8 mouse cellular contexts compared by ENCODE assay signal in genomic region chr9:119052154-119052944, GRCm38 (mm10). TPM values are rescaled to one million over a fixed set of nuclear protein-coding genes. Genes with fewer than 3 reads are reported as not detected.
DNase-seq lines count a peak whose midpoint lies in the region; ATAC-seq lines count a peak whose summit lies in the region.

Vill (plus strand) TSS chr9:119052778.

- peak; percentile 39 to 50 for DNase-seq in heart, adult 18-20 months
- DNase-seq in heart, postnatal 36 days: no peak
- peak; percentile 91 for DNase-seq in embryonic facial prominence, embryonic 14.5 days (ENCODE audit: low spot score)
- DNase-seq in intestine, embryonic 14.5 days (ENCODE audit: low spot score): peak; percentile 82
- DNase-seq in frontal cortex, adult 2 months (ENCODE audit: extremely low spot score in 1 of 2, low spot score in 1 of 2): no peak
- DNase-seq in layer of hippocampus, adult 18-20 months (ENCODE audit: low spot score in 2 of 2): no peak

- peaks cover 15% of the 10 kb centered on the region for H3K4me1 ChIP-seq in embryonic facial prominence, embryonic 14.5 days (ENCODE audit: control insufficient read depth, insufficient read depth, low read length)
- peaks cover 14% of the 10 kb centered on the region for H3K4me1 ChIP-seq in intestine, embryonic 14.5 days (replicated peaks; ENCODE audit: control insufficient read depth, insufficient read depth, low read length)
- H3K4me1 ChIP-seq in liver, embryonic 16.5 days (ENCODE audit: control insufficient read depth, low read depth, low read length): peaks cover 20% of the 10 kb centered on the region
- H3K4me1 ChIP-seq in neural tube, embryonic 15.5 days: peaks cover 12% of the 10 kb centered on the region

- no peaks in the 10 kb centered on the region for H3K9me3 ChIP-seq in embryonic facial prominence, embryonic 14.5 days (ENCODE audit: control insufficient read depth, low read length)
- no peaks in the 10 kb centered on the region for H3K9me3 ChIP-seq in intestine, embryonic 14.5 days (ENCODE audit: control insufficient read depth, low read length)
- H3K9me3 ChIP-seq in liver, embryonic 16.5 days (replicated peaks; ENCODE audit: control insufficient read depth, low read length): no peaks in the 10 kb centered on the region
- no peaks in the 10 kb centered on the region for H3K9me3 ChIP-seq in neural tube, embryonic 15.5 days (replicated peaks)

- peak within 1 kb of the TSS; percentile 70 for H3K9ac ChIP-seq in embryonic facial prominence, embryonic 14.5 days (ENCODE audit: low read depth, low read length)
- peak within 1 kb of the TSS; percentile 61 for H3K9ac ChIP-seq in intestine, embryonic 14.5 days (ENCODE audit: low read length)
- peak within 1 kb of the TSS; percentile 37 for H3K9ac ChIP-seq in liver, embryonic 16.5 days (ENCODE audit: low read depth, low read length)
- 0 out of 2 replicates have a peak within 1 kb of the TSS, but pooled peaks have one; percentile 14 for H3K9ac ChIP-seq in neural tube, embryonic 15.5 days (replicated peaks)

- no peak within 1 kb of the TSS; the same call in 1 of the 2 replicates for H3K27ac ChIP-seq in embryonic facial prominence, embryonic 14.5 days (replicated peaks; ENCODE audit: low read depth, low read length)
- no peak within 1 kb of the TSS for H3K27ac ChIP-seq in intestine, embryonic 14.5 days (ENCODE audit: low read depth)
- H3K27ac ChIP-seq in liver, embryonic 16.5 days (ENCODE audit: low read length): no peak within 1 kb of the TSS
- no peak within 1 kb of the TSS for H3K27ac ChIP-seq in neural tube, embryonic 15.5 days (replicated peaks)

- H3K27me3 ChIP-seq in embryonic facial prominence, embryonic 14.5 days (replicated peaks; ENCODE audit: control insufficient read depth, insufficient read depth, low read length): no peaks in the 10 kb centered on the region
- no peaks in the 10 kb centered on the region for H3K27me3 ChIP-seq in intestine, embryonic 14.5 days (replicated peaks; ENCODE audit: control insufficient read depth, insufficient read depth, low read length)
- peaks cover 18% of the 10 kb centered on the region for H3K27me3 ChIP-seq in liver, embryonic 16.5 days (ENCODE audit: control insufficient read depth, insufficient read depth, low read depth, low read length)
- peaks cover 17% of the 10 kb centered on the region; the same call in 1 of the 2 replicates for H3K27me3 ChIP-seq in neural tube, embryonic 15.5 days (replicated peaks)

- peak within 1 kb of the TSS; percentile 81 for H3K4me2 ChIP-seq in embryonic facial prominence, embryonic 14.5 days (ENCODE audit: low read depth, low read length)
- peak within 1 kb of the TSS; percentile 73 for H3K4me2 ChIP-seq in intestine, embryonic 14.5 days (ENCODE audit: low read length)
- H3K4me2 ChIP-seq in liver, embryonic 16.5 days (ENCODE audit: low read depth, low read length): peak within 1 kb of the TSS; percentile 55
- H3K4me2 ChIP-seq in neural tube, embryonic 15.5 days: peak within 1 kb of the TSS; percentile 56

- peak; percentile 94 for ATAC-seq in embryonic facial prominence, embryonic 14.5 days (ENCODE audit: low read depth)
- ATAC-seq in intestine, embryonic 14.5 days (replicated peaks; ENCODE audit: low FRiP score, low TSS enrichment, low read depth): peak; percentile 86
- peak; percentile 89 for ATAC-seq in liver, embryonic 16.5 days (ENCODE audit: low read depth)
- ATAC-seq in neural tube, embryonic 15.5 days (ENCODE audit: low FRiP score): peak; percentile 46; the same call in 1 of the 2 replicates

- intact Hi-C loops in heart, postnatal 36 days (cut with DNase I): no loop called here

- 14% methylated on average over 19 of the region's 22 CpGs for WGBS in embryonic facial prominence, embryonic 14.5 days
- WGBS in intestine, embryonic 14.5 days: 12% methylated on average over 22 of the region's 22 CpGs
- WGBS in liver, embryonic 16.5 days (ENCODE audit: insufficient replicate concordance): 27% methylated on average over 22 of the region's 22 CpGs
- 20% methylated on average over 22 of the region's 22 CpGs for WGBS in neural tube, embryonic 15.5 days

- no peaks in the 10 kb centered on the region for H3K36me3 ChIP-seq in embryonic facial prominence, embryonic 14.5 days (ENCODE audit: control insufficient read depth, insufficient read depth, low read length)
- no peaks in the 10 kb centered on the region for H3K36me3 ChIP-seq in intestine, embryonic 14.5 days (ENCODE audit: control insufficient read depth, insufficient read depth, low read length)
- H3K36me3 ChIP-seq in liver, embryonic 16.5 days (ENCODE audit: control insufficient read depth, insufficient read depth): no peaks in the 10 kb centered on the region
- H3K36me3 ChIP-seq in neural tube, embryonic 15.5 days: no peaks in the 10 kb centered on the region

- H3K4me3 ChIP-seq in embryonic facial prominence, embryonic 14.5 days (ENCODE audit: low read depth, low read length): peak within 1 kb of the TSS; percentile 40
- H3K4me3 ChIP-seq in intestine, embryonic 14.5 days (ENCODE audit: low read depth, low read length): peak within 1 kb of the TSS; percentile 43
- peak within 1 kb of the TSS; percentile 44 for H3K4me3 ChIP-seq in liver, embryonic 16.5 days (ENCODE audit: low read depth, low read length)
- peak within 1 kb of the TSS; percentile 22 for H3K4me3 ChIP-seq in neural tube, embryonic 15.5 days (replicated peaks)

RNA-seq across cellular contexts. Expression of gene Vill, which starts in this region (rescaled TPM):
- 1 to 10 TPM in 1 of 2 experiments, under 1 TPM in 1; 0.42 to 1.3 TPM for total RNA-seq in heart, adult 18-20 months (2021)
- total RNA-seq in heart, postnatal 36 days (2021): under 1 TPM; 0.41 to 0.69 TPM
- polyA plus RNA-seq in embryonic facial prominence, embryonic 14.5 days (2014; fragmentation: Nextera tagmentation; extraction: Ambion mirVana): 15.0 and 19.7 TPM in 2 replicates
- polyA plus RNA-seq in intestine, embryonic 14.5 days (2014; fragmentation: Nextera tagmentation; extraction: Ambion mirVana): 26.2 and 27.4 TPM in 2 replicates
- 10.2 and 11.3 TPM in 2 replicates for polyA plus RNA-seq in liver, embryonic 16.5 days (2015; fragmentation: Nextera tagmentation; extraction: Ambion mirVana)
- polyA plus RNA-seq in neural tube, embryonic 15.5 days (2015; fragmentation: Nextera tagmentation; extraction: Ambion mirVana): 5.3 and 7.3 TPM in 2 replicates
- 9.1 and 10.1 TPM in 2 replicates for polyA plus RNA-seq in frontal cortex, adult 2 months (2012; rRNA removed)
- total RNA-seq in layer of hippocampus, adult 18-20 months (2021): 1 to 10 TPM in 1 of 2 experiments, under 1 TPM in 1; 0.71 to 1.3 TPM

Comparison
In these comparisons a context has a peak if more than half of its experiments do, and no peak if none do; other contexts are left out.
1. DNase-seq: peak in heart, adult 18-20 months (2 of 2), embryonic facial prominence, embryonic 14.5 days (single experiment) and intestine, embryonic 14.5 days (single experiment); none in heart, postnatal 36 days (0 of 2), frontal cortex, adult 2 months (0 of 2) and layer of hippocampus, adult 18-20 months (0 of 2).
2. H3K9ac ChIP-seq: peak in every context shown above with its lines; median percentile 70 in embryonic facial prominence, embryonic 14.5 days; 61 in intestine, embryonic 14.5 days; 37 in liver, embryonic 16.5 days; 14 in neural tube, embryonic 15.5 days.
3. Peak in every context shown above with its lines, with median percentiles within 50 percentile points of each other: ATAC-seq, H3K4me2 ChIP-seq and H3K4me3 ChIP-seq.